ENCODE assay signal across 8 mouse cellular contexts in the genomic region with DNA sequence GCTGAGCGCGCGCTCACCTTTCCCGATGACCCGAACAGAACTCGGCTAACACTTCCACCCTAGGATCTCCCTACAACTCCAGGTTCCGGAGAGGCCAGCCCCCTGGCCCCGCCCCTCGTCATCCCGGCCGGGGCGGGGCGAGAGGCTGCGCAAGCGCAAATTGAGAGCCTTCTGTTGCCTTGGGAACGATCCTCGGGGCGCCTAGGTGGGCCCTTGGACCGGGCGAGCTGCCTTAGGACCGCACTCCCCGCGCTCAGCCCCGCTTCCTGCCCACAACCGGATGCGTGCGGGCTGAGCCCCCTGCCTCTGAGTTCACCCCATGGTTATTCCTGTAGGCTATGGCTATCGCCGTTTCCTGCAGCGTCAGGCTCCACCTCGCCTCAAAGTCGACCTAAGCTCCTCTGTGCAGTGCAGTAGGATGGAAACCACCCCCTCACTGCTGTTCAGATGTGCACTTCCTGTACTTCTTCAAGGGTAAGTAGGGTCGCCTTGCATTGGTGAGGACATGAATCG. TPM values are rescaled to one million over a fixed set of nuclear protein-coding genes. Genes with fewer than 3 reads are reported as not detected.
DNase-seq lines count a peak whose midpoint lies in the region; ATAC-seq and TF ChIP-seq lines count a peak whose summit lies in the region.

A gene (minus strand): TSS at position 103 of the 513 bp plus-strand sequence.
A gene (plus strand): TSS at position 163 of the 513 bp plus-strand sequence.

- peaks cover 6% of the 10 kb centered on the region for H3K79me2 ChIP-seq in C2C12 (ENCODE audit: control insufficient read depth, insufficient read depth)

- peak within 1 kb of the TSS; percentile 74 for H3ac ChIP-seq in C2C12 (ENCODE audit: control insufficient read depth, insufficient read length, low read depth)

- ATAC-seq in heart, embryonic 13.5 days (ENCODE audit: extremely low read depth, insufficient number of reproducible peaks, low FRiP score, low TSS enrichment): peak; percentile 92
- peak; percentile 95 for ATAC-seq in liver, embryonic 12.5 days
- peak; percentile 96 for ATAC-seq in stomach, embryonic 15.5 days (ENCODE audit: insufficient read depth, low FRiP score, low read depth)

- H3K9ac ChIP-seq in heart, embryonic 13.5 days: peak within 1 kb of the TSS; percentile 90
- H3K9ac ChIP-seq in liver, embryonic 12.5 days: peak within 1 kb of the TSS; percentile 94
- peak within 1 kb of the TSS; percentile 80 for H3K9ac ChIP-seq in stomach, embryonic 15.5 days

- H3K4me2 ChIP-seq in heart, embryonic 13.5 days: peak within 1 kb of the TSS; percentile 81
- H3K4me2 ChIP-seq in liver, embryonic 12.5 days: peak within 1 kb of the TSS; percentile 98
- peak within 1 kb of the TSS; percentile 79 for H3K4me2 ChIP-seq in stomach, embryonic 15.5 days

- no peak for TF ChIP-seq CTCF in C2C12 (IDR thresholded peaks at IDR 0.05; ENCODE audit: control insufficient read depth, insufficient read depth, insufficient read length)
- TF ChIP-seq CTCF in brain, embryonic 14.5 days (IDR thresholded peaks at IDR 0.05; ENCODE audit: borderline replicate concordance, extremely low read depth, insufficient read depth, insufficient read length): no peak

- peaks cover 19% of the 10 kb centered on the region for H3K4me1 ChIP-seq in erythroblast, embryonic 14.5 days (ENCODE audit: control insufficient read depth)
- peaks cover 20% of the 10 kb centered on the region for H3K4me1 ChIP-seq in heart, embryonic 13.5 days
- H3K4me1 ChIP-seq in liver, embryonic 12.5 days: peaks cover 19% of the 10 kb centered on the region
- H3K4me1 ChIP-seq in stomach, embryonic 15.5 days: peaks cover 4% of the 10 kb centered on the region; the same call in 1 of the 2 replicates

- peak; percentile 26; the same call in 1 of the 2 replicates for TF ChIP-seq POLR2A in brain, embryonic 14.5 days (IDR thresholded peaks at IDR 0.05; ENCODE audit: borderline replicate concordance, extremely low read depth, insufficient read depth, insufficient read length, poor library complexity, severe bottlenecking)

- no peaks in the 10 kb centered on the region for H3K27me3 ChIP-seq in C2C12 (ENCODE audit: control insufficient read depth, insufficient read depth, insufficient read length)
- H3K27me3 ChIP-seq in erythroblast, embryonic 14.5 days (ENCODE audit: control insufficient read depth): no peaks in the 10 kb centered on the region
- no peaks in the 10 kb centered on the region for H3K27me3 ChIP-seq in heart, embryonic 13.5 days (replicated peaks)
- H3K27me3 ChIP-seq in liver, embryonic 12.5 days (replicated peaks): no peaks in the 10 kb centered on the region
- H3K27me3 ChIP-seq in stomach, embryonic 15.5 days (replicated peaks): no peaks in the 10 kb centered on the region

- no peaks in the 10 kb centered on the region for H3K9me3 ChIP-seq in erythroblast, embryonic 14.5 days (ENCODE audit: control insufficient read depth, low read length)
- no peaks in the 10 kb centered on the region for H3K9me3 ChIP-seq in heart, embryonic 13.5 days
- H3K9me3 ChIP-seq in liver, embryonic 12.5 days (replicated peaks): no peaks in the 10 kb centered on the region
- H3K9me3 ChIP-seq in stomach, embryonic 15.5 days: no peaks in the 10 kb centered on the region

- H3K36me3 ChIP-seq in C2C12 (ENCODE audit: control insufficient read depth, insufficient read depth): peaks cover 4% of the 10 kb centered on the region
- H3K36me3 ChIP-seq in erythroblast, embryonic 14.5 days (ENCODE audit: control insufficient read depth): peaks cover under 1% of the 10 kb centered on the region; the same call in 1 of the 2 replicates
- peaks cover 40% of the 10 kb centered on the region for H3K36me3 ChIP-seq in heart, embryonic 13.5 days
- H3K36me3 ChIP-seq in liver, embryonic 12.5 days: peaks cover 16% of the 10 kb centered on the region; the same call in 1 of the 2 replicates
- H3K36me3 ChIP-seq in stomach, embryonic 15.5 days: peaks cover 2% of the 10 kb centered on the region; the same call in 1 of the 2 replicates

- under 1% methylated on average over 34 of the region's 34 CpGs for WGBS in heart, embryonic 13.5 days
- under 1% methylated on average over 34 of the region's 34 CpGs for WGBS in liver, embryonic 12.5 days (ENCODE audit: insufficient replicate concordance)
- under 1% methylated on average over 34 of the region's 34 CpGs for WGBS in stomach, embryonic 15.5 days

- H3K4me3 ChIP-seq in C2C12 (ENCODE audit: insufficient read depth, poor library complexity, severe bottlenecking): peak within 1 kb of the TSS; percentile 71
- peak within 1 kb of the TSS; percentile 83 for H3K4me3 ChIP-seq in erythroblast, embryonic 14.5 days (replicated peaks)
- peak within 1 kb of the TSS; percentile 79 for H3K4me3 ChIP-seq in heart, embryonic 13.5 days
- peak within 1 kb of the TSS; percentile 88 for H3K4me3 ChIP-seq in liver, embryonic 12.5 days
- peak within 1 kb of the TSS; percentile 96 for H3K4me3 ChIP-seq in stomach, embryonic 15.5 days (replicated peaks)

- peak within 1 kb of the TSS; percentile 86 for H3K27ac ChIP-seq in heart, embryonic 13.5 days (replicated peaks)
- peak within 1 kb of the TSS; percentile 81 for H3K27ac ChIP-seq in liver, embryonic 12.5 days
- H3K27ac ChIP-seq in stomach, embryonic 15.5 days: peak within 1 kb of the TSS; percentile 86

- peak; percentile 96 for DNase-seq in brain, embryonic 14.5 days (ENCODE audit: low read depth)
- peak; percentile 93 for DNase-seq in kidney, postnatal 10 days
- peak; percentile 76 to 79 for DNase-seq in natural killer cell, adult 2 months (ENCODE audit: low spot score in 2 of 2)

- H3K79me3 ChIP-seq in C2C12 (ENCODE audit: low read depth): peaks cover 3% of the 10 kb centered on the region

TF ChIP-seq in C2C12, 6 proteins besides CTCF, POLR2A, EP300 and RAD21:
- TF ChIP-seq USF1 (IDR thresholded peaks at IDR 0.05; ENCODE audit: low read depth) (no peak), MYOG (IDR thresholded peaks at IDR 0.05; ENCODE audit: control insufficient read depth, extremely low read depth, insufficient read length) (no peak), FOSL1 (IDR thresholded peaks at IDR 0.05; ENCODE audit: insufficient read depth, low read length, poor library complexity, severe bottlenecking) (no peak)

RNA-seq across cellular contexts. Expression of the first gene that starts in this region (rescaled TPM):
- polyA plus RNA-seq in C2C12 (2012; fragmentation: generic; extraction: Trizol): 30.8 TPM
- 74.9 and 103 TPM in 2 replicates for polyA plus RNA-seq in brain, embryonic 14.5 days (2012; rRNA removed)
- polyA plus RNA-seq in erythroblast, embryonic 14.5 days (2012): 0.18 and 0.22 TPM in 2 replicates
- 82.2 and 82.5 TPM in 2 replicates for polyA plus RNA-seq in heart, embryonic 13.5 days (2015; fragmentation: Nextera tagmentation; extraction: Ambion mirVana)
- polyA plus RNA-seq in liver, embryonic 12.5 days (2016; fragmentation: Nextera tagmentation; extraction: Ambion mirVana): 33.8 and 37.2 TPM in 2 replicates
- 89.0 and 91.8 TPM in 2 replicates for polyA plus RNA-seq in stomach, embryonic 15.5 days (2015; fragmentation: Nextera tagmentation; extraction: Ambion mirVana)

RNA-seq across cellular contexts. Expression of the second gene that starts in this region (rescaled TPM):
- polyA plus RNA-seq in C2C12 (2012; fragmentation: generic; extraction: Trizol): 4.2 TPM
- polyA plus RNA-seq in brain, embryonic 14.5 days (2012; rRNA removed): 24.3 and 26.3 TPM in 2 replicates
- 0.02 and 0.11 TPM in 2 replicates for polyA plus RNA-seq in erythroblast, embryonic 14.5 days (2012)
- 18.3 and 20.7 TPM in 2 replicates for polyA plus RNA-seq in heart, embryonic 13.5 days (2015; fragmentation: Nextera tagmentation; extraction: Ambion mirVana)
- 7.6 TPM in 2 replicates for polyA plus RNA-seq in liver, embryonic 12.5 days (2016; fragmentation: Nextera tagmentation; extraction: Ambion mirVana)
- polyA plus RNA-seq in stomach, embryonic 15.5 days (2015; fragmentation: Nextera tagmentation; extraction: Ambion mirVana): 26.6 and 27.8 TPM in 2 replicates

Comparison
In these comparisons a context has a peak if more than half of its experiments do, and no peak if none do; other contexts are left out.
1. Peak in every context shown above with its lines: DNase-seq, ATAC-seq, H3K4me3 ChIP-seq and H3K27ac ChIP-seq.
2. RNA of the first gene that starts in this region (polyA plus RNA-seq): 89.0 to 91.8 TPM in stomach, embryonic 15.5 days, 82.2 to 82.5 TPM in heart, embryonic 13.5 days, 74.9 to 103 TPM in brain, embryonic 14.5 days, 33.8 to 37.2 TPM in liver, embryonic 12.5 days and 30.8 TPM in C2C12 (single experiment); 0.18 to 0.22 TPM in erythroblast, embryonic 14.5 days; every median in the first group is over 10 times any median in the second.